Mouse (Mus musculus): ENCODE data around the gene Grm2. TPM values are rescaled to one million over a fixed set of nuclear protein-coding genes. Genes with fewer than 3 reads are reported as not detected.

Gene Grm2
- polyA plus RNA-seq (2014; fragmentation: Nextera tagmentation; extraction: Ambion mirVana): not detected in 2 replicates

DNA sequence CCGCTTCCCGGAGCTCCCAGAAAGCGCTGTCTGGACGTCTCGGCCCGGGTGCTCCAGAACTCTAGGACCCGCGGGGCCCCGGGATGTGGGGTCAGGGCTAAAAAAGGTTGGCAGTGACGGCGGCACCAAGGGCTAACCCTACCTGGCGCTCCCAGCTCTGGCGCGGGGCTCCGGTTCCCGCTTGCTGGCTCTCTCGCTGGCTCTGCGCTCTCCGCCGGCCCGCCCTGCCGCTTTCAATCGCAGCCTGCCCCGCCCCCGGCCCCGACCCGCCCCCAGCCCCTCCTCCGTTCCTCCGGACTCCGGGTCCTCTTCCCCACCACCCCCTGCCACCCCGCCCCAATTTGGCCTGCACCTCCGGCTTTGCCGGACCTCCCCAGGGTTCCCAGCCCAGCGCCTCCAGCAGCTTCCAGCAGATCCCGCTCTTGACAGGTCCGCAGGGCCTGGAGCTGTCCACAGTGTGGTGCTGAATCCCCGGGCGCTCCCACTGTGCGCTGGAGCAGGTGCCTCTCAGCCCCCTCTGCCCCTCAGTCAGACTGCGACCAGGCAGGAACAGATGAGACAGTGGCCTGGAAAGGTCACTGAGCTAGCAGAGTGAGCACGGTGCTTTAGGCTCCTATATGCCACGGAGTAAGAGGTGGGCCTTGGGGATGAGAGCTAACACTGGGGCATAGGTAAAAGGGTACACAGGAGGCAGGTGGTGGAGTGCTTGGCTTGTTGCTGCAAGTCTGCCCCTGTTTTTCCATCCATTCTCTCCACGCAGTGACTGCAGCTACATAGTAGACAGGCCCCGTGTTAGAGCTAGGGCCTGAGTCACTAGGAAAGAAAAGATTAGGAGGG is at the start of gene Grm2:
Gene Grm2 (minus strand): TSS at position 199 of the 837 bp plus-strand sequence.
- 2% methylated on average over 37 of the region's 44 CpGs for WGBS
- no peaks in the 10 kb centered on the region for H3K9me3 ChIP-seq (ENCODE audit: control insufficient read depth, low read length)
- H3K27ac ChIP-seq (replicated peaks in 1 of 2; ENCODE audit: control insufficient read depth in 1 of 2, insufficient read depth in 1 of 2, low read depth in 2 of 2, low read length in 2 of 2): no peak within 1 kb of the TSS
- H3K27me3 ChIP-seq (ENCODE audit: control insufficient read depth, insufficient read depth, low read length): peaks cover 41% of the 10 kb centered on the region
- ATAC-seq (ENCODE audit: insufficient number of reproducible peaks, insufficient read depth, low FRiP score, low read depth): peak; percentile 49; the same call in 1 of the 2 replicates
- peak within 1 kb of the TSS; percentile 67 for H3K4me2 ChIP-seq (ENCODE audit: low read length)
- H3K9ac ChIP-seq (ENCODE audit: low read length): no peak within 1 kb of the TSS
- peak within 1 kb of the TSS; percentile 14 to 33; a peak in 3 of 4 replicates for H3K4me3 ChIP-seq (ENCODE audit: control insufficient read depth in 1 of 2, insufficient read depth in 1 of 2, low read depth in 1 of 2, low read length in 2 of 2)
- H3K36me3 ChIP-seq (ENCODE audit: control insufficient read depth, insufficient read depth, low read length): peaks cover 31% of the 10 kb centered on the region
- H3K4me1 ChIP-seq (ENCODE audit: control insufficient read depth in 2 of 2, insufficient read depth in 2 of 2, low read length in 2 of 2): peaks cover 0 to 6% of the 10 kb centered on the region in 2 experiments; a peak in 3 of 4 replicates

GRCm38 (mm10) chr9:106692973-106693481 is 37.1 kb upstream of the Grm2 start:
- Histone ChIP-seq H3K27me3 (ENCODE audit: control insufficient read depth, insufficient read depth, low read length) (no peaks in the 10 kb centered on the region), H3K9ac (ENCODE audit: low read length) (no peak overlapping the region), H3K27ac (replicated peaks in 1 of 2; ENCODE audit: control insufficient read depth in 1 of 2, insufficient read depth in 1 of 2, low read depth in 2 of 2, low read length in 2 of 2) (no peak overlapping the region), H3K4me1 (ENCODE audit: control insufficient read depth in 2 of 2, insufficient read depth in 2 of 2, low read length in 2 of 2) (no peaks in the 10 kb centered on the region), H3K9me3 (ENCODE audit: control insufficient read depth, low read length) (no peaks in the 10 kb centered on the region), H3K4me3 (ENCODE audit: control insufficient read depth in 1 of 2, insufficient read depth in 1 of 2, low read depth in 1 of 2, low read length in 2 of 2) (no peak overlapping the region), H3K36me3 (ENCODE audit: control insufficient read depth, insufficient read depth, low read length) (peaks cover 59% of the 10 kb centered on the region), H3K4me2 (ENCODE audit: low read length) (no peak overlapping the region)
- ATAC-seq (ENCODE audit: insufficient number of reproducible peaks, insufficient read depth, low FRiP score, low read depth): no peak
- WGBS: 90% methylated on average over 11 of the region's 11 CpGs

DNA sequence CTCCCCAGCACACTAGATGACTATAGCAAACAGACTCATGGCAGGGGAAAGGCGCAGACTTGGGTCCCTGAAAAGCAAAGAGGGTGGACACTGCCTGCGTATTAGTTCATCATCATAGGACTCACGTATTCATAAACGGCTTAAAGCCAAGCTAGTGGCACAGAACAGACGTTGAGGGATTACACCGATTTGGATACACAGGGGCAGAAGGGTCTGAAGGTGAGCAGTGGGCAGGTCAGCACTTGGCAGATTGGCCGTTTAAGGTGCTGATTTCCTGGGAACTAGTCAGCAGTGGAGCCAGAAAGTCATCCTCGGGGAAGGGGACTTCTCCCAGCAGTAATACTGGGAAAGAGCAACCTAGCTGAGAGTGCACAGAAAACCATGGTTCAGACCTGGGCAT is 33.0 kb upstream of the Grm2 start:
- no peak overlapping the region for H3K9ac ChIP-seq (ENCODE audit: low read length)

GRCm38 (mm10) chr9:106686983-106687650 is 31.2 kb upstream of the Grm2 start:
- Histone ChIP-seq H3K4me1 (ENCODE audit: control insufficient read depth in 2 of 2, insufficient read depth in 2 of 2, low read length in 2 of 2) (peaks cover 7 to 20% of the 10 kb centered on the region in 2 experiments), H3K27me3 (ENCODE audit: control insufficient read depth, insufficient read depth, low read length) (no peaks in the 10 kb centered on the region), H3K36me3 (ENCODE audit: control insufficient read depth, insufficient read depth, low read length) (0 out of 2 replicates have a peak, but pooled peaks cover 14% of the 10 kb centered on the region), H3K4me3 (ENCODE audit: control insufficient read depth in 1 of 2, insufficient read depth in 1 of 2, low read depth in 1 of 2, low read length in 2 of 2) (no peak overlapping the region), H3K9me3 (ENCODE audit: control insufficient read depth, low read length) (no peaks in the 10 kb centered on the region), H3K9ac (ENCODE audit: low read length) (no peak overlapping the region), H3K4me2 (ENCODE audit: low read length) (peak overlapping the region; percentile 38), H3K27ac (replicated peaks in 1 of 2; ENCODE audit: control insufficient read depth in 1 of 2, insufficient read depth in 1 of 2, low read depth in 2 of 2, low read length in 2 of 2) (no peak overlapping the region)
- WGBS: 29% methylated on average over 8 of the region's 8 CpGs
- ATAC-seq (ENCODE audit: insufficient number of reproducible peaks, insufficient read depth, low FRiP score, low read depth): 0 out of 2 replicates have a peak, but pooled peaks have one; percentile 27

More for the DNA sequence above, 33.0 kb upstream of the Grm2 start:
- WGBS: 81% methylated on average over 8 of the region's 8 CpGs
- Histone ChIP-seq H3K36me3 (ENCODE audit: control insufficient read depth, insufficient read depth, low read length) (peaks cover 24% of the 10 kb centered on the region), H3K27me3 (ENCODE audit: control insufficient read depth, insufficient read depth, low read length) (no peaks in the 10 kb centered on the region), H3K4me3 (ENCODE audit: control insufficient read depth in 1 of 2, insufficient read depth in 1 of 2, low read depth in 1 of 2, low read length in 2 of 2) (no peak overlapping the region), H3K9me3 (ENCODE audit: control insufficient read depth, low read length) (no peaks in the 10 kb centered on the region), H3K27ac (replicated peaks in 1 of 2; ENCODE audit: control insufficient read depth in 1 of 2, insufficient read depth in 1 of 2, low read depth in 2 of 2, low read length in 2 of 2) (no peak overlapping the region), H3K4me2 (ENCODE audit: low read length) (no peak overlapping the region), H3K4me1 (ENCODE audit: control insufficient read depth in 2 of 2, insufficient read depth in 2 of 2, low read length in 2 of 2) (peaks cover 7 to 20% of the 10 kb centered on the region in 2 experiments)
- ATAC-seq (ENCODE audit: insufficient number of reproducible peaks, insufficient read depth, low FRiP score, low read depth): no peak

DNA sequence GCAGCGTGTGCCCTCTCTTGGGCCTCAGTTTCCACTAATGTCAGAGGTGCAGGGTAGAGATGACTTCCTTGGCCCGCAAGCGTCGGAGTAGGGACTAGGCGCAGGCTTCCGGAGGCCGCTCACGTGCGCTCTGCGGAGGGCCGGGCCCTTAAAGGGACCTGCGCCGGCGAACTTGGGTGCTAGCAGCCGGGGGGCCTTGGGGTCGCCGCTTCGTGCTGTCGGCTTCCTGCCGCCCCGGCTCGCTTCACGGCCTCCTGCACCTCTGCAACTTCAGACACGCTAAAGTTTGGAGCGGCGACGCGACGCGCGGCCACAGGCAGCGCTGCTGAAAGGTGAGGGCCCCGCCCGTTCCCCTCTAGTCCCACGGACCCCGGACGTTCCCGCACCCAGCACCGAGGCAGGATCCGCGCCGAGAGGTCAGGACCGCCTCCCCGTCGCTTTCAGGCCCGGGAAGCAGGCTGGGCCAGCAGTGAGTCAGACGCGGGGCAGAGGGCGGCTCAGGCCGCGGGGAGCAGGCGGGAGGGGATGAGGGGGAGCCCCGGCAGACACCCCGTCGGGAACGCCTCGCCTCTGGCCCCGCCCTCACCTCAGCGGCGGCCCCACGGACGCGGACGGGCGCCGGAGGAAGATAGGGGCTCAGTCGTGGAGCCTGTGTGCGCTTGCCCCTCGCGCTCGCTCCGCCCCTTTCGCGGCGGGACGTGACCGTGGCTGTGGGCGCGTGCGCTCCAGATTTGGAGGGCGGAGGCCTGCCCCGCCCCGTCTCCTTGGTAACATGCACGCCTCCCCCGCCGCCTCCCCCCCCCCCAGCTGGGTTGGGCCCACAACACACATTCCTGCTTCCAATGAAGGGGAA is 29.6 kb upstream of the Grm2 start, which contains the start of gene Tex264:
Gene Tex264 (minus strand): TSS at position 679 of the 853 bp plus-strand sequence.
- under 1% methylated on average over 73 of the region's 86 CpGs for WGBS
- Histone ChIP-seq H3K9ac (ENCODE audit: low read length) (peak within 1 kb of the TSS; percentile 87), H3K4me2 (ENCODE audit: low read length) (peak within 1 kb of the TSS; percentile 94), H3K9me3 (ENCODE audit: control insufficient read depth, low read length) (no peaks in the 10 kb centered on the region), H3K27me3 (ENCODE audit: control insufficient read depth, insufficient read depth, low read length) (no peaks in the 10 kb centered on the region), H3K4me3 (ENCODE audit: control insufficient read depth in 1 of 2, insufficient read depth in 1 of 2, low read depth in 1 of 2, low read length in 2 of 2) (peak within 1 kb of the TSS; percentile 57 to 92), H3K27ac (replicated peaks in 1 of 2; ENCODE audit: control insufficient read depth in 1 of 2, insufficient read depth in 1 of 2, low read depth in 2 of 2, low read length in 2 of 2) (peak within 1 kb of the TSS; percentile 6 to 77; a peak in 3 of 4 replicates), H3K4me1 (ENCODE audit: control insufficient read depth in 2 of 2, insufficient read depth in 2 of 2, low read length in 2 of 2) (peaks cover 7 to 20% of the 10 kb centered on the region in 2 experiments), H3K36me3 (ENCODE audit: control insufficient read depth, insufficient read depth, low read length) (peaks cover 23% of the 10 kb centered on the region)
- ATAC-seq (ENCODE audit: insufficient number of reproducible peaks, insufficient read depth, low FRiP score, low read depth): peak; percentile 81

- H3K27ac ChIP-seq (replicated peaks in 1 of 2; ENCODE audit: control insufficient read depth in 1 of 2, insufficient read depth in 1 of 2, low read depth in 2 of 2, low read length in 2 of 2): peak overlapping the region; percentile 6 to 77; a peak in 3 of 4 replicates
- no peaks in the 10 kb centered on the region for H3K27me3 ChIP-seq (ENCODE audit: control insufficient read depth, insufficient read depth, low read length)
- 2% methylated on average over 13 of the region's 14 CpGs for WGBS
- peak overlapping the region; percentile 57 to 92 for H3K4me3 ChIP-seq (ENCODE audit: control insufficient read depth in 1 of 2, insufficient read depth in 1 of 2, low read depth in 1 of 2, low read length in 2 of 2)
- peak overlapping the region; percentile 94 for H3K4me2 ChIP-seq (ENCODE audit: low read length)
- no peaks in the 10 kb centered on the region for H3K9me3 ChIP-seq (ENCODE audit: control insufficient read depth, low read length)
- peaks cover 7 to 20% of the 10 kb centered on the region in 2 experiments for H3K4me1 ChIP-seq (ENCODE audit: control insufficient read depth in 2 of 2, insufficient read depth in 2 of 2, low read length in 2 of 2)
- no peak; the same call in 1 of the 2 replicates for ATAC-seq (ENCODE audit: insufficient number of reproducible peaks, insufficient read depth, low FRiP score, low read depth)
- peaks cover 29% of the 10 kb centered on the region for H3K36me3 ChIP-seq (ENCODE audit: control insufficient read depth, insufficient read depth, low read length)
- H3K9ac ChIP-seq (ENCODE audit: low read length): peak overlapping the region; percentile 87
Measured at GRCm38 (mm10) chr9:106684918-106685248, 29.0 kb upstream of the Grm2 start.

Measured in heart, embryonic 14.5 days (tissue).